Mouse (Mus musculus) myocyte (in vitro differentiated cells): ENCODE measurements around the gene Hdac2.

Experiments used
- CEBPB ChIP-seq: IDR thresholded peaks from 2 replicates; pipeline ENCODE4 v1.6.1; 2011; ENCODE audit warnings: mild to moderate bottlenecking, moderate library complexity; ENCODE audit not compliant: poor library complexity, insufficient read depth, severe bottlenecking
- E2F4 ChIP-seq: IDR thresholded peaks from one replicate; pipeline ENCODE4 v1.6.1; 2011; ENCODE audit warnings: mild to moderate bottlenecking, control low read depth, moderate library complexity; ENCODE audit not compliant: insufficient read depth
- MAX ChIP-seq: IDR thresholded peaks from one replicate; pipeline ENCODE4 v1.6.1; 2011; ENCODE audit warnings: low read depth, mild to moderate bottlenecking, control low read depth
- MYOD1 ChIP-seq, 3 experiments: IDR thresholded peaks; one replicate each; pipeline ENCODE4 v1.6.1; 2011; ENCODE audit warnings: control low read depth in 2 of 3, low read depth in 2 of 3, mild to moderate bottlenecking in 2 of 3, moderate library complexity in 1 of 3; ENCODE audit not compliant: insufficient read length in 2 of 3, control insufficient read depth in 1 of 3
- MYOG ChIP-seq, 3 experiments: IDR thresholded peaks; one replicate each; pipeline ENCODE4 v1.6.1; 2011; ENCODE audit warnings: control low read depth in 2 of 3, low read depth in 2 of 3, mild to moderate bottlenecking in 2 of 3; ENCODE audit not compliant: insufficient read length in 2 of 3, control insufficient read depth in 1 of 3, insufficient read depth in 1 of 3
- POLR2A ChIP-seq: IDR thresholded peaks from one replicate; pipeline ENCODE4 v1.6.1; 2011; ENCODE audit warnings: low read depth, mild to moderate bottlenecking, control low read depth, moderate library complexity; ENCODE audit not compliant: insufficient read length
- TCF12 ChIP-seq: IDR thresholded peaks from one replicate; pipeline ENCODE4 v1.6.1; 2011; ENCODE audit warnings: mild to moderate bottlenecking, control low read depth; ENCODE audit not compliant: poor library complexity, insufficient read depth, severe bottlenecking
- USF1 ChIP-seq: IDR thresholded peaks from one replicate; pipeline ENCODE4 v1.6.1; 2011; ENCODE audit warnings: low read depth, mild to moderate bottlenecking, control low read depth, moderate library complexity

GRCm38 (mm10) chr10:36992149-36992548, 17.8 kb downstream of the Hdac2 start:
- no peak for TF ChIP-seq POLR2A
- no peak for TF ChIP-seq MAX
- no peak for TF ChIP-seq USF1
- no peak for TF ChIP-seq MYOG (IDR thresholded peaks at IDR 0.05; ENCODE audit: control insufficient read depth in 1 of 3, insufficient read depth in 1 of 3, insufficient read length in 2 of 3, low read depth in 2 of 3)
- no peak for TF ChIP-seq MYOD1 (IDR thresholded peaks at IDR 0.05; ENCODE audit: control insufficient read depth in 1 of 3, insufficient read length in 2 of 3, low read depth in 2 of 3)
- TF ChIP-seq CEBPB: no peak
- TF ChIP-seq TCF12: no peak
- no peak for TF ChIP-seq E2F4
